Mouse (Mus musculus) C2C12 (cell line): ENCODE results near the gene Hsd17b14.

ENCODE experiments used
- CEBPB ChIP-seq: IDR thresholded peaks from one replicate; pipeline ENCODE4 v1.6.1; 2011; ENCODE audit warnings: low read depth, mild to moderate bottlenecking, control low read depth, moderate library complexity
- CTCF ChIP-seq: IDR thresholded peaks from one replicate; pipeline ENCODE4 v1.5.1; 2011; ENCODE audit not compliant: control insufficient read depth, insufficient read depth, insufficient read length
- MAX ChIP-seq: IDR thresholded peaks from one replicate; pipeline ENCODE4 v1.6.1; 2011; ENCODE audit warnings: mild to moderate bottlenecking, control low read depth
- USF1 ChIP-seq: IDR thresholded peaks from one replicate; pipeline ENCODE4 v1.6.1; 2011; ENCODE audit warnings: low read depth, mild to moderate bottlenecking, control low read depth, moderate library complexity

DNA sequence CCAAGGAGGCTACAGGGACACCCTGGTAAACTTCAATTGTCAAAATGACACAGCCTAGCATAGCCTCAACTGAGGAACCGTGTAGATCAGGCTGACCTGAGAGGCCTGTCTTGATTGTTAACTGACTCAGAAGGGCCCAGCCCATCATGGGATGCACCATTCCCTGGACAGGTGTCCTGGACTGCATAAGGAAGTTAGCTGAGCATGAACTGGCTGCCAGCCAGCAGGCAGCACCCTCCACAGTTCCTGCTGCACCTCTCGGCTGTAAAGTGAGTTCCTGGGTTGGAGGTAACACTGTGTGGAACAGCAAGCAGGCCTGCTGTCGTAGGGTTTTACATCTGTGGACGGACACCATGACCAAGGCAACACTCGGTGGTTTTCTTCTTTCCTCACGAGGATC lies 47.1 kb upstream of the Hsd17b14 start:
- TF ChIP-seq CTCF (no peak), USF1 (no peak), MAX (no peak), CEBPB (no peak)
